Comparison of ENCODE assay signal across 10 mouse cellular contexts in the genomic region with DNA sequence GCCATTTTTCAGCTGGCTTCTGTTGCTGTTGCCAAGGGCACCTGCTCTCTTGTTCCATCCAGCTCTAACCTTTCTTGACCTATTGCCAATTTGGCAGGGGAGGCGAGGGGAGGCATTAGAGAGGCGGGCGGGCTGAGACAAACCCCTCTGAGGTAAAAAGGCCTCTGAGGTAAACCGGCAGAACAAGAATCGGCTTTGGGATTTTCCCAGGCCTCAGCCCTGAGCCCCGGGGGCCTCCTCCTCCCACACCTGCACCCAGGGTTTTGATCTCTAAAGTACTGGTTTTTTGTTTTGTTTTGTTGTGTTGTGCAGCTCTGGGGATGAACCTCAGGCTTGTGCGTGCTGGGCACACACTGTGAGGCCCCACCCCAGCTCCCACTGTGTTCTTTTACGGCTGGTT. TPM values are rescaled to one million over a fixed set of nuclear protein-coding genes. Genes with fewer than 3 reads are reported as not detected.
DNase-seq lines count a peak whose midpoint lies in the region; ATAC-seq and TF ChIP-seq lines count a peak whose summit lies in the region.
"Had no signal": no experiment of that assay in that cellular context is flagged by ENCODE, and none has a peak within 500 bp of the region (broad histone marks: within the 10 kb centered on the region; RNA-seq: fewer than 3 reads in every experiment).

No protein-coding gene starts in this region.

- peak; percentile 89 for TF ChIP-seq EP300 in ES-Bruce4 (IDR thresholded peaks at IDR 0.05; ENCODE audit: insufficient read depth, low read depth, low read length)

- TF ChIP-seq CTCF in ES-Bruce4 (IDR thresholded peaks at IDR 0.05; ENCODE audit: low read depth, low read length), result no peak

- no peaks in the 10 kb centered on the region for H3K36me3 ChIP-seq in forebrain, embryonic 10.5 days (replicated peaks)
- H3K36me3 ChIP-seq in forebrain, embryonic 11.5 days (ENCODE audit: control insufficient read depth, insufficient read depth, low read length), result no peaks in the 10 kb centered on the region
- H3K36me3 ChIP-seq in ES-Bruce4 (ENCODE audit: control insufficient read depth, insufficient read depth, low read length, poor library complexity, severe bottlenecking), result no peaks in the 10 kb centered on the region
- H3K36me3 ChIP-seq: limb, embryonic 13.5 days had no signal

- DNase-seq in forebrain, embryonic 10.5 days (ENCODE audit: extremely low spot score, low spot score), result no peak
- no peak for DNase-seq in forebrain, embryonic 11.5 days (ENCODE audit: low spot score)
- DNase-seq in kidney, adult 8-10 months, result peak; percentile 28 to 51
- DNase-seq in lung, postnatal 4 days, result peak; percentile 25 to 41
- DNase-seq in gastrocnemius, adult 18-20 months (ENCODE audit: low spot score), result no peak
- no peak for DNase-seq in layer of hippocampus, postnatal 14 days (ENCODE audit: low spot score in 2 of 2)
- DNase-seq in yolk sac, embryonic 10.5 days (ENCODE audit: low spot score), result no peak

- peak overlapping the region; percentile 74 for H3K27ac ChIP-seq in forebrain, embryonic 10.5 days
- H3K27ac ChIP-seq in forebrain, embryonic 11.5 days (ENCODE audit: low read depth, low read length), result no peak overlapping the region
- peak overlapping the region; percentile 67; the same call in 1 of the 2 replicates for H3K27ac ChIP-seq in ES-Bruce4 (ENCODE audit: insufficient read depth, low read length)
- H3K27ac ChIP-seq: limb, embryonic 13.5 days had no signal

- WGBS in forebrain, embryonic 10.5 days, result 30% methylated on average over 8 of the region's 8 CpGs
- WGBS in forebrain, embryonic 11.5 days, result 26% methylated on average over 8 of the region's 8 CpGs

- no peak overlapping the region for H3K4me2 ChIP-seq in forebrain, embryonic 11.5 days (ENCODE audit: low read depth, low read length, severe bottlenecking)
- H3K4me2 ChIP-seq: limb, embryonic 13.5 days had no signal

- no peak for TF ChIP-seq POLR2A in ES-Bruce4 (IDR thresholded peaks at IDR 0.05; ENCODE audit: insufficient read depth, low read length)

- no peak overlapping the region for H3K9ac ChIP-seq in forebrain, embryonic 11.5 days (ENCODE audit: low read length)
- no peak overlapping the region for H3K9ac ChIP-seq in ES-Bruce4 (ENCODE audit: low read depth, poor library complexity, severe bottlenecking)
- H3K9ac ChIP-seq: limb, embryonic 13.5 days had no signal

- no peak overlapping the region for H3K4me3 ChIP-seq in forebrain, embryonic 10.5 days
- no peak overlapping the region for H3K4me3 ChIP-seq in forebrain, embryonic 11.5 days (ENCODE audit: low read depth, low read length)
- no peak overlapping the region for H3K4me3 ChIP-seq in ES-Bruce4 (ENCODE audit: low read depth, low read length)
- H3K4me3 ChIP-seq: limb, embryonic 13.5 days; myocyte had no signal

- peaks cover 15% of the 10 kb centered on the region for H3K4me1 ChIP-seq in forebrain, embryonic 10.5 days
- H3K4me1 ChIP-seq in forebrain, embryonic 11.5 days (replicated peaks; ENCODE audit: control insufficient read depth, insufficient read depth, low read length), result 0 out of 2 replicates have a peak, but pooled peaks cover 2% of the 10 kb centered on the region
- peaks cover 13% of the 10 kb centered on the region for H3K4me1 ChIP-seq in ES-Bruce4 (ENCODE audit: control insufficient read depth, insufficient read depth, low read length)

- no peaks in the 10 kb centered on the region for H3K9me3 ChIP-seq in forebrain, embryonic 10.5 days
- no peaks in the 10 kb centered on the region for H3K9me3 ChIP-seq in forebrain, embryonic 11.5 days (ENCODE audit: control insufficient read depth, low read length)
- no peaks in the 10 kb centered on the region for H3K9me3 ChIP-seq in ES-Bruce4 (replicated peaks; ENCODE audit: control insufficient read depth, insufficient read depth, low read length, poor library complexity, severe bottlenecking)
- H3K9me3 ChIP-seq: limb, embryonic 13.5 days had no signal

- H3K27me3 ChIP-seq in forebrain, embryonic 10.5 days (ENCODE audit: poor library complexity, severe bottlenecking), result no peaks in the 10 kb centered on the region
- no peaks in the 10 kb centered on the region for H3K27me3 ChIP-seq in forebrain, embryonic 11.5 days (ENCODE audit: control insufficient read depth, insufficient read depth, low read length)
- no peaks in the 10 kb centered on the region for H3K27me3 ChIP-seq in ES-Bruce4 (ENCODE audit: control insufficient read depth, insufficient read depth, low read length, poor library complexity, severe bottlenecking)
- H3K27me3 ChIP-seq: limb, embryonic 13.5 days had no signal

- ATAC-seq in forebrain, embryonic 11.5 days (replicated peaks; ENCODE audit: low FRiP score), result no peak

RNA-seq across cellular contexts. Expression of gene Gtf2i, which starts 18.2 kb away (rescaled TPM):
- polyA plus RNA-seq in forebrain, embryonic 10.5 days (2016; fragmentation: Nextera tagmentation; extraction: Ambion mirVana), result 174 and 178 TPM in 2 replicates
- 214 and 239 TPM in 2 replicates for polyA plus RNA-seq in forebrain, embryonic 11.5 days (2014; fragmentation: Nextera tagmentation; extraction: Ambion mirVana)
- 240 and 242 TPM in 2 replicates for polyA plus RNA-seq in ES-Bruce4 (2011; ENCODE audit: insufficient read depth, insufficient read length, low read depth, missing spikeins)
- 100 to 1,000 TPM; 102 to 112 TPM for total RNA-seq in gastrocnemius, adult 18-20 months (2021)
- total RNA-seq in layer of hippocampus, postnatal 14 days (2021), result 100 to 1,000 TPM; 228 TPM

Comparison
In these comparisons a context has a peak if more than half of its experiments do, and no peak if none do; other contexts are left out.
1. DNase-seq: peak in kidney, adult 8-10 months (2 of 2) and lung, postnatal 4 days (2 of 2); none in forebrain, embryonic 10.5 days (single experiment), forebrain, embryonic 11.5 days (single experiment), gastrocnemius, adult 18-20 months (single experiment), layer of hippocampus, postnatal 14 days (0 of 2) and yolk sac, embryonic 10.5 days (single experiment).